Mouse (Mus musculus): ENCODE results near the gene Snx10. TPM values are rescaled to one million over a fixed set of nuclear protein-coding genes. Genes with fewer than 3 reads are reported as not detected.
A peak's percentile ranks its signal among the peaks of the same experiment; 100 is the strongest.

Gene Snx10
- total and polyA plus RNA-seq, 2 experiments from 2014 or later = 76.3 to 92.6 TPM

DNA sequence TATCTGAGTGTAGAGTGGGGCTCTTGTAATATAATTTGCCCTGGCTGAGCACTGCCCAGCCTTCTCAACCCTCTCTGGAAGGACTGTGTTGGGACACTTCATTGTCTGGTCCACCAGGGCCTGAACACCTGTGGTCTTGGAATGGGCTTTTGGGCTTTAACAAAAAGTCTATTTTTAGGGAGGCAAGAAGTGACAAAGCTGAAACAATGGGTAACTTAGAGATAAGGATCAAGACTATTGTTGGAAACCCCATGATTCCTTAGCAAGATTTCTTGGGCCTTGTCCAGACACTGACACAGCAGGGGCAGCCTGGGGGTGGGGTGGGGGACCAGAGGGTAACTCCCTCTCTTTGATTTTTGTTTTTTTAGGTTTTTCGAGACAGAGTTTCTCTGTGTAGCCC, 12.8 kb upstream of the Snx10 start:
- Histone ChIP-seq H3K4me3 (ENCODE audit: low read depth, low read length) (no peak overlapping the region), H3K27me3 (ENCODE audit: insufficient read depth, low read length) (no peaks in the 10 kb centered on the region), H3K9me3 (ENCODE audit: low read length) (no peaks in the 10 kb centered on the region), H3K27ac (ENCODE audit: low read depth, low read length) (no peak overlapping the region), H3K9ac (no peak overlapping the region), H3K36me3 (ENCODE audit: insufficient read depth) (no peaks in the 10 kb centered on the region), H3K4me2 (ENCODE audit: low read depth) (no peak overlapping the region), H3K4me1 (ENCODE audit: insufficient read depth) (no peaks in the 10 kb centered on the region; the same call in 1 of the 2 replicates)
- no peak for TF ChIP-seq CTCF (IDR thresholded peaks at IDR 0.05; ENCODE audit: low read depth)
- DNase-seq = no peak
- no peak for ATAC-seq
- 41% methylated on average over 1 of the region's 1 CpGs for WGBS

DNA sequence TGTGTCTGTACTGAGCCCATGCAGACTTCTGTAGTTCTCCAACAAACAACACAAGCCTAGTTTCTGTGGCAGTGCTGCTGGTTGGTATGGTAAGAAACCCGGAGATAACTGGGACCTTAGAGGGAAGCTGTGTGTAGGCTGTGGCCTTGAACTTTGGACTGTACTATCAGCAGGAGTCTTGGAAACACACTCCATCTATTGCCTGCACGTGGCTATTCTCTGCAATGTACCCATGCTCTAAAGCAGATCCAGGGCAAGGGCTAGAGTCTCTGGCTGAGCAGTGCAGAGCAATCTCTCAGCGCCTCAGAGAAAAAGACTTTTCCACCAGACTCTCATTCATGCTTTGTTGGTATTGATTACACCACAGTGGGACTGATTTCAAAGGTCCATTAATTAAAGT, 10.0 kb upstream of the Snx10 start:
- TF ChIP-seq CTCF (IDR thresholded peaks at IDR 0.05; ENCODE audit: low read depth) = no peak
- ATAC-seq = no peak
- WGBS = 76% methylated on average over 3 of the region's 3 CpGs

GRCm38 (mm10) chr6:51514860-51515259, 8.8 kb upstream of the Snx10 start:
- TF ChIP-seq CTCF (IDR thresholded peaks at IDR 0.05; ENCODE audit: low read depth) = no peak
- WGBS = 90% methylated on average over 7 of the region's 7 CpGs
- Histone ChIP-seq H3K27me3 (ENCODE audit: insufficient read depth, low read length) (no peaks in the 10 kb centered on the region), H3K4me1 (ENCODE audit: insufficient read depth) (no peaks in the 10 kb centered on the region), H3K27ac (ENCODE audit: low read depth, low read length) (no peak overlapping the region), H3K9ac (no peak overlapping the region), H3K36me3 (ENCODE audit: insufficient read depth) (no peaks in the 10 kb centered on the region), H3K4me2 (ENCODE audit: low read depth) (no peak overlapping the region), H3K9me3 (ENCODE audit: low read length) (0 out of 2 replicates have a peak, but pooled peaks cover 4% of the 10 kb centered on the region), H3K4me3 (ENCODE audit: low read depth, low read length) (no peak overlapping the region)
- DNase-seq (no peak), ATAC-seq (no peak)

More for the DNA sequence above, 10.0 kb upstream of the Snx10 start:
- Histone ChIP-seq H3K36me3 (ENCODE audit: insufficient read depth) (no peaks in the 10 kb centered on the region), H3K4me3 (ENCODE audit: low read depth, low read length) (no peak overlapping the region), H3K9me3 (ENCODE audit: low read length) (0 out of 2 replicates have a peak, but pooled peaks cover 4% of the 10 kb centered on the region), H3K4me2 (ENCODE audit: low read depth) (no peak overlapping the region), H3K27me3 (ENCODE audit: insufficient read depth, low read length) (no peaks in the 10 kb centered on the region), H3K4me1 (ENCODE audit: insufficient read depth) (no peaks in the 10 kb centered on the region; the same call in 1 of the 2 replicates), H3K9ac (no peak overlapping the region), H3K27ac (ENCODE audit: low read depth, low read length) (no peak overlapping the region)
- DNase-seq = no peak

DNA sequence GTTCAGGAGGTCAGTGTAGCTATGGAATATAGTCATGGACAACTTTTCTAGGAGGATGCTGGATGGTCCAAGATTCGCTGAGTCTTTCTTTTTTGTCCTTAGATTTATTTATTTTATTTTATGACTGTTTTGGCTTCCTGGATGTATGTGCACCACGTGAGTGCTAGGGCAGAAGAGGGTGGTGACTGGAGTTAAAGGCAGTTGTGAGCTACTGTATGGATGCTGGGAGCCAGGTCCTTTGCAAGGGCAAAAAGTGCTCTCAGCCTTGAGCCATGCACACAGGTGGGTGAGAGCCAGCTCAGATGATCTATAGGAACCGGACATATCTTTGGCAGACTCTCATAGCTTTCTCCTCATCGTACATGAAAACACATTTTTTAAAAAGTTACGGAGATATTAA, 391 bp upstream of the Snx10 start:
- Histone ChIP-seq H3K9ac (peak overlapping the region; percentile 78), H3K4me3 (ENCODE audit: low read depth, low read length) (peak overlapping the region; percentile 71), H3K4me1 (ENCODE audit: insufficient read depth) (peaks cover 7% of the 10 kb centered on the region), H3K4me2 (ENCODE audit: low read depth) (peak overlapping the region; percentile 67), H3K36me3 (ENCODE audit: insufficient read depth) (no peaks in the 10 kb centered on the region), H3K27me3 (ENCODE audit: insufficient read depth, low read length) (no peaks in the 10 kb centered on the region), H3K9me3 (ENCODE audit: low read length) (no peaks in the 10 kb centered on the region), H3K27ac (ENCODE audit: low read depth, low read length) (no peak overlapping the region)
- no peak for TF ChIP-seq CTCF (IDR thresholded peaks at IDR 0.05; ENCODE audit: low read depth)
- no peak for DNase-seq
- ATAC-seq = no peak
- WGBS = 22% methylated on average over 5 of the region's 5 CpGs

DNA sequence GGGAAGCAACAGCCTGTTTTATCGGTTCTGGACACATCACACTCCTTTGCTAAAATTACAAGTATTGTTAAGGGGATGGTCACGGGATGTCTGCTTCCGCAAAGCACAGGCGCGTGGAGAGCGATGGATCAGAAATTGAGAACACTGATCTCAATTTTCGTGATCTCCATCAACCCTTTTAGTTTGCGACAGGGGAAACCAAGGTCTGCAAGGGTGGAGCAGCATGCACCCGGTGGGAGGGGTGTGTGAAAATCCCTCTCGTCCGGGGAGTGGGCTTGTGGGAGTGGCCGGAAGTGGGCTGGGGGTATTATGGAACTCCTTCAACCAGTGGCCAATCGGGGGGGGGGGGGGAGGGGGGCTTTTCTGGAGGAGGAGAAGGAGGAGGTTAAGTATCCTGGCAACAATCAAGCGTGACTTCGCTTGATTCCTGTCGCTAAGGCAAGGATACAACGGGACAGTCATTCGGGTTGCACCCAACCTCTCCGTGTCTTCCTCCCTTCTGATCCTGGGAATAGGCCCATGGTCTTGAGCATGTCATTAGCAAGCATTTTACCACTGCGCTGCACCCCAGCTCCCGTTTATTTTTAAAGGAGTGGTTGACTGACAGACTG, 725 bp downstream of the Snx10 start:
- TF ChIP-seq CTCF (IDR thresholded peaks at IDR 0.05; ENCODE audit: low read depth) = no peak

GRCm38 (mm10) chr6:51525001-51525400, 1.3 kb downstream of the Snx10 start:
- Histone ChIP-seq H3K4me3 (ENCODE audit: low read depth, low read length) (peak overlapping the region; percentile 71), H3K27ac (ENCODE audit: low read depth, low read length) (peak overlapping the region; percentile 84; the same call in 1 of the 2 replicates), H3K4me1 (ENCODE audit: insufficient read depth) (peaks cover 14% of the 10 kb centered on the region), H3K36me3 (ENCODE audit: insufficient read depth) (no peaks in the 10 kb centered on the region), H3K9me3 (ENCODE audit: low read length) (no peaks in the 10 kb centered on the region), H3K4me2 (ENCODE audit: low read depth) (peak overlapping the region; percentile 67), H3K27me3 (ENCODE audit: insufficient read depth, low read length) (no peaks in the 10 kb centered on the region), H3K9ac (peak overlapping the region; percentile 78)
- TF ChIP-seq CTCF (IDR thresholded peaks at IDR 0.05; ENCODE audit: low read depth) = no peak
- ATAC-seq (no peak), DNase-seq (no peak)
- WGBS = 40% methylated on average over 5 of the region's 5 CpGs

More for the DNA sequence above, 725 bp downstream of the Snx10 start:
- H3K9ac ChIP-seq = peak overlapping the region; percentile 78
- H3K27me3 ChIP-seq (ENCODE audit: insufficient read depth, low read length) = no peaks in the 10 kb centered on the region
- DNase-seq (peak; percentile 75), ATAC-seq (peak; percentile 81)
- WGBS = 2% methylated on average over 20 of the region's 21 CpGs
- peak overlapping the region; percentile 67 for H3K4me2 ChIP-seq (ENCODE audit: low read depth)
- peak overlapping the region; percentile 84 for H3K27ac ChIP-seq (ENCODE audit: low read depth, low read length)
- peak overlapping the region; percentile 71 for H3K4me3 ChIP-seq (ENCODE audit: low read depth, low read length)
- no peaks in the 10 kb centered on the region for H3K36me3 ChIP-seq (ENCODE audit: insufficient read depth)
- peaks cover 11% of the 10 kb centered on the region for H3K4me1 ChIP-seq (ENCODE audit: insufficient read depth)
- H3K9me3 ChIP-seq (ENCODE audit: low read length) = no peaks in the 10 kb centered on the region

- ATAC-seq (peak; percentile 55), DNase-seq (peak; percentile 55)
- H3K27ac ChIP-seq (ENCODE audit: low read depth, low read length) = no peak overlapping the region
These were observed 5.8 kb downstream of the Snx10 start for GRCm38 (mm10) chr6:51529457-51529856.

More at GRCm38 (mm10) chr6:51529457-51529856, 5.8 kb downstream of the Snx10 start:
- Histone ChIP-seq H3K4me2 (ENCODE audit: low read depth) (no peak overlapping the region), H3K36me3 (ENCODE audit: insufficient read depth) (no peaks in the 10 kb centered on the region), H3K9me3 (ENCODE audit: low read length) (no peaks in the 10 kb centered on the region), H3K4me1 (ENCODE audit: insufficient read depth) (peaks cover 14% of the 10 kb centered on the region), H3K4me3 (ENCODE audit: low read depth, low read length) (no peak overlapping the region), H3K9ac (no peak overlapping the region), H3K27me3 (ENCODE audit: insufficient read depth, low read length) (no peaks in the 10 kb centered on the region)
- WGBS = 33% methylated on average over 7 of the region's 7 CpGs
- no peak for TF ChIP-seq CTCF (IDR thresholded peaks at IDR 0.05; ENCODE audit: low read depth)
